Mouse (Mus musculus) megakaryocyte, embryonic 14.5 days (primary cell): ENCODE data around the gene Ush2a.

Experiments used
- FLI1 ChIP-seq: IDR thresholded peaks from 2 replicates; pipeline ENCODE4 v1.6.1; 2012; ENCODE audit warnings: low read length, inconsistent platforms, mixed read lengths
- GATA1 ChIP-seq: IDR thresholded peaks from 3 replicates; pipeline ENCODE4 v1.6.1; 2012; ENCODE audit warnings: mixed read lengths, low read length, inconsistent platforms, borderline replicate concordance

DNA sequence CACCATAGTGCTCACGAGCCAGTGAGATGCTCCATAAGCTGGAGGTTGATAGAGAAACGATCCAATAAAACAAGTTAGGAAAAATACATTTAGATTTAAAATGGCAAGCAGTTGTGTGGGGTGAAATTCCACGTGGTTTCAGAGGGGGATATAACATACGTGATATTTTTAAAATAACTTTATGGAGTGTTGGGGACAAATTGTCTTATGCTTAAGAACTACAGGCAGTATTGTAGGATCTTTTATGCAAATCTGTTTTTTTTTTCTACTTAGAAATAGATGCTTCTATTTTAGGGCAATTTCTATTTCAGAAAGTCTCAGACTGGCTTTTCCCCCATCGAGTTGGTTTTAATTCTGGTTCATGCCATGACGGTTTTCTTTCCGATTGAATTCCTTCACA, 51.5 kb downstream of the Ush2a start:
- no peak for TF ChIP-seq GATA1
- TF ChIP-seq FLI1, result no peak
